Mouse (Mus musculus) neural tube, embryonic 11.5 days (tissue): ENCODE results near the gene Fam78b. TPM values are rescaled to one million over a fixed set of nuclear protein-coding genes. Genes with fewer than 3 reads are reported as not detected.

ENCODE experiments used
- ATAC-seq: fragments of 200-750 bp; cut with Nextera tagmentation; 2 replicates; pipeline ENCODE4 v1.8.0; 2017; ENCODE audit warnings: moderate number of reproducible peaks, mild to moderate bottlenecking, moderate TSS enrichment, moderate library complexity; ENCODE audit not compliant: insufficient read depth, low FRiP score, low TSS enrichment
- DNase-seq: peaks from one replicate; pipeline ENCODE4 v3.0.0-alpha.2; 2015; ENCODE audit warnings: low spot score
- H3K27ac ChIP-seq: fragments of 300-500 bp; sonication (generic); 2 replicates; pipeline ENCODE4 v1.5.1; 2014; ENCODE audit warnings: low read depth, mild to moderate bottlenecking, low read length
- H3K27me3 ChIP-seq: fragments of 300-500 bp; sonication (generic); 2 replicates; pipeline ENCODE4 v1.6.1; 2014; ENCODE audit warnings: mild to moderate bottlenecking, low read length, mixed read lengths; ENCODE audit not compliant: control insufficient read depth, insufficient read depth
- H3K36me3 ChIP-seq: fragments of 300-500 bp; sonication (generic); 2 replicates; pipeline ENCODE4 v1.6.1; 2014; ENCODE audit warnings: mild to moderate bottlenecking, low read length, moderate library complexity, mixed read lengths; ENCODE audit not compliant: control insufficient read depth, insufficient read depth
- H3K4me1 ChIP-seq: fragments of 300-500 bp; sonication (generic); 2 replicates; pipeline ENCODE4 v1.6.1; 2014; ENCODE audit warnings: low read length, mixed read lengths; ENCODE audit not compliant: control insufficient read depth, insufficient read depth
- H3K4me2 ChIP-seq: fragments of 300-500 bp; sonication (generic); 2 replicates; pipeline ENCODE4 v1.6.1; 2014; ENCODE audit warnings: low read depth, mild to moderate bottlenecking, moderate library complexity
- H3K4me3 ChIP-seq: fragments of 300-500 bp; sonication (generic); 2 replicates; pipeline ENCODE4 v1.5.1; 2014; ENCODE audit warnings: low read depth, low read length
- H3K9ac ChIP-seq: fragments of 300-500 bp; sonication (generic); 2 replicates; pipeline ENCODE4 v1.6.1; 2014; ENCODE audit warnings: mild to moderate bottlenecking, low read length
- H3K9me3 ChIP-seq: fragments of 300-500 bp; sonication (generic); 2 replicates; pipeline ENCODE4 v1.6.1; 2016; ENCODE audit warnings: low read length; ENCODE audit not compliant: control insufficient read depth
- WGBS: fragments of 180-500 bp; shearing (Covaris S2); extraction: QIAGEN DNeasy Blood & Tissue Kit; methylation state at CpG from one replicate; pipeline ENCODE4 v1.1.7; 2014; 5-methylcytosine and 5-hydroxymethylcytosine counted together
- polyA plus RNA-seq: library from polyadenylated mRNA; unstranded; fragments of >200 nt; fragmentation: Nextera tagmentation; extraction: Ambion mirVana; gene quantifications from 2 replicates; pipeline ENCODE4 v1.2.1, GENCODE M21; 2014

Fam78b gene
- polyA plus RNA-seq, 1 experiment from 2014 or later: 14.5 TPM

GRCm38 (mm10) chr1:167114363-167115050, 113.3 kb downstream of the Fam78b start:
- 76% methylated on average over 4 of the region's 4 CpGs for WGBS
- DNase-seq: no peak
- ATAC-seq: no peak
- Histone ChIP-seq H3K4me1 (no peaks in the 10 kb centered on the region), H3K4me2 (no peak overlapping the region), H3K4me3 (no peak overlapping the region), H3K9me3 (no peaks in the 10 kb centered on the region), H3K27me3 (no peaks in the 10 kb centered on the region), H3K27ac (no peak overlapping the region), H3K9ac (no peak overlapping the region), H3K36me3 (no peaks in the 10 kb centered on the region)

- ATAC-seq: no peak
Measured at GRCm38 (mm10) chr1:167115121-167115520, 113.9 kb downstream of the Fam78b start.

GRCm38 (mm10) chr1:167116733-167117132, 115.5 kb downstream of the Fam78b start:
- ATAC-seq (no peak), DNase-seq (no peak)
- Histone ChIP-seq H3K36me3 (no peaks in the 10 kb centered on the region), H3K9ac (no peak overlapping the region), H3K27ac (no peak overlapping the region), H3K4me1 (no peaks in the 10 kb centered on the region), H3K4me3 (no peak overlapping the region), H3K4me2 (no peak overlapping the region), H3K9me3 (no peaks in the 10 kb centered on the region), H3K27me3 (no peaks in the 10 kb centered on the region)
- WGBS: 77% methylated on average over 3 of the region's 3 CpGs

More at GRCm38 (mm10) chr1:167115121-167115520, 113.9 kb downstream of the Fam78b start:
- no peak overlapping the region for H3K27ac ChIP-seq
- no peaks in the 10 kb centered on the region for H3K36me3 ChIP-seq
- H3K9me3 ChIP-seq: no peaks in the 10 kb centered on the region
- no peaks in the 10 kb centered on the region for H3K27me3 ChIP-seq
- WGBS: 40% methylated on average over 4 of the region's 4 CpGs
- H3K4me2 ChIP-seq: no peak overlapping the region
- no peak for DNase-seq
- no peak overlapping the region for H3K9ac ChIP-seq
- no peak overlapping the region for H3K4me3 ChIP-seq
- H3K4me1 ChIP-seq: no peaks in the 10 kb centered on the region

- DNase-seq (no peak), ATAC-seq (no peak)
- no peaks in the 10 kb centered on the region for H3K36me3 ChIP-seq
- no peaks in the 10 kb centered on the region for H3K27me3 ChIP-seq
- 67% methylated on average over 7 of the region's 7 CpGs for WGBS
- H3K9ac ChIP-seq: no peak overlapping the region
- H3K4me3 ChIP-seq: no peak overlapping the region
- no peak overlapping the region for H3K27ac ChIP-seq
- H3K4me2 ChIP-seq: no peak overlapping the region
- no peaks in the 10 kb centered on the region for H3K4me1 ChIP-seq
- H3K9me3 ChIP-seq: no peaks in the 10 kb centered on the region
Measured at GRCm38 (mm10) chr1:167118971-167119370, 117.8 kb downstream of the Fam78b start.

- Histone ChIP-seq H3K27me3 (no peaks in the 10 kb centered on the region), H3K9ac (no peak overlapping the region), H3K4me2 (no peak overlapping the region), H3K4me3 (no peak overlapping the region), H3K9me3 (no peaks in the 10 kb centered on the region), H3K27ac (no peak overlapping the region), H3K4me1 (no peaks in the 10 kb centered on the region), H3K36me3 (no peaks in the 10 kb centered on the region)
- WGBS: 66% methylated on average over 8 of the region's 8 CpGs
- no peak for DNase-seq
- ATAC-seq: no peak
Measured at GRCm38 (mm10) chr1:167119439-167119838, 118.2 kb downstream of the Fam78b start.

- H3K4me3 ChIP-seq: no peak overlapping the region
- WGBS: 90% methylated on average over 2 of the region's 2 CpGs
Measured at GRCm38 (mm10) chr1:167122436-167122835, 121.2 kb downstream of the Fam78b start.

GRCm38 (mm10) chr1:167123551-167123950, 122.3 kb downstream of the Fam78b start:
- H3K4me1 ChIP-seq: no peaks in the 10 kb centered on the region
- no peak overlapping the region for H3K4me2 ChIP-seq
- no peaks in the 10 kb centered on the region for H3K27me3 ChIP-seq
- H3K36me3 ChIP-seq: no peaks in the 10 kb centered on the region
- H3K4me3 ChIP-seq: no peak overlapping the region
- no peak overlapping the region for H3K27ac ChIP-seq
- no peaks in the 10 kb centered on the region for H3K9me3 ChIP-seq
- DNase-seq: no peak
- ATAC-seq: no peak
- H3K9ac ChIP-seq: no peak overlapping the region

More at GRCm38 (mm10) chr1:167122436-167122835, 121.2 kb downstream of the Fam78b start:
- Histone ChIP-seq H3K9ac (no peak overlapping the region), H3K4me1 (no peaks in the 10 kb centered on the region), H3K9me3 (no peaks in the 10 kb centered on the region), H3K36me3 (no peaks in the 10 kb centered on the region), H3K27ac (no peak overlapping the region), H3K4me2 (no peak overlapping the region), H3K27me3 (no peaks in the 10 kb centered on the region)
- ATAC-seq: no peak
- no peak for DNase-seq

GRCm38 (mm10) chr1:167125870-167126269, 124.7 kb downstream of the Fam78b start:
- ATAC-seq (no peak), DNase-seq (no peak)
- Histone ChIP-seq H3K27ac (no peak overlapping the region), H3K4me3 (no peak overlapping the region), H3K4me2 (no peak overlapping the region), H3K27me3 (no peaks in the 10 kb centered on the region), H3K4me1 (no peaks in the 10 kb centered on the region), H3K36me3 (no peaks in the 10 kb centered on the region), H3K9me3 (no peaks in the 10 kb centered on the region), H3K9ac (no peak overlapping the region)
- WGBS: 82% methylated on average over 3 of the region's 3 CpGs

- H3K4me2 ChIP-seq: no peak overlapping the region
- no peaks in the 10 kb centered on the region for H3K4me1 ChIP-seq
- WGBS: 83% methylated on average over 4 of the region's 4 CpGs
- no peak overlapping the region for H3K4me3 ChIP-seq
- H3K27me3 ChIP-seq: no peaks in the 10 kb centered on the region
- no peak for ATAC-seq
- H3K9me3 ChIP-seq: no peaks in the 10 kb centered on the region
- no peaks in the 10 kb centered on the region for H3K36me3 ChIP-seq
- no peak overlapping the region for H3K9ac ChIP-seq
- H3K27ac ChIP-seq: no peak overlapping the region
- DNase-seq: no peak
Measured at GRCm38 (mm10) chr1:167126292-167126691, 125.1 kb downstream of the Fam78b start.
